Comparison of ENCODE assay signal across 8 mouse cellular contexts in the genomic region with DNA sequence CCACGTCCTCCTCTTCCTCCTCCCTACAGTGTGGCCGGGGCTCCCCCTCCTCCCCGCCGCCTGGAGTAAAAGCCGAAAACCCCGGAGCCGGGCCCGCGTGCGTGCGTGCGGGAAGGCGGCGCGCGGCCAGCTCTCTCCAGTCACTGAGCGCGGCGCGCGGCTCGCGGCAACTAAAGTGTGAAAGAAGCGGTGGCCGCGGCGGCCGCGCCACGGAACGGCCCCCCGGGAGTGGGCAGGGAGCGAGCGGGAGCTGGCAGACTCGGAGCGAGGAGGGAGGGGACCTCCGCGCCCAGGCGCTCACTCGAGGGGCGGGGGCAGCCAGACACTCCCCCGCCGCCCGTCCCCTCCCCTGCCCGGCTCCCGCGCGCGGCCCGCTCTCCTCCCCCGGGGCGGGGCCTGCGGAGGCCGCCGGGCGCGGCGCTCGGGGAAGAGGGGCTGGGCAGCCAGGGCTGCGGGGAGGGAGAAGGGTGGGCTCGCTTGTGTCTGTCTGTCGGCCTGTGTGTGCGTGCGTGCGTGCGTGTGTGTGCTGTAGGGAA. TPM values are rescaled to one million over a fixed set of nuclear protein-coding genes. Genes with fewer than 3 reads are reported as not detected.
DNase-seq lines count a peak whose midpoint lies in the region; ATAC-seq and TF ChIP-seq lines count a peak whose summit lies in the region.

A gene (minus strand): TSS at position 108 of the 536 bp plus-strand sequence.

- H3K4me1 ChIP-seq in cerebellum, adult 2 months (ENCODE audit: control insufficient read depth, insufficient read depth, low read length), result peaks cover 10% of the 10 kb centered on the region
- H3K4me1 ChIP-seq in hindbrain, embryonic 10.5 days (replicated peaks), result peaks cover 55% of the 10 kb centered on the region
- peaks cover 12% of the 10 kb centered on the region; the same call in 1 of the 2 replicates for H3K4me1 ChIP-seq in lung, postnatal 0 days (ENCODE audit: insufficient read depth, low read depth, low read length)

- no peaks in the 10 kb centered on the region for H3K27me3 ChIP-seq in cerebellum, adult 2 months (ENCODE audit: control insufficient read depth, insufficient read depth, low read length)
- H3K27me3 ChIP-seq in hindbrain, embryonic 10.5 days (ENCODE audit: insufficient read depth, poor library complexity, severe bottlenecking), result no peaks in the 10 kb centered on the region
- H3K27me3 ChIP-seq in lung, postnatal 0 days (replicated peaks; ENCODE audit: insufficient read depth, low read length), result no peaks in the 10 kb centered on the region

- peak within 1 kb of the TSS; percentile 98 for H3K4me2 ChIP-seq in lung, postnatal 0 days (replicated peaks; ENCODE audit: low read depth, low read length)

- WGBS in cerebellum, adult 2 months, result under 1% methylated on average over 56 of the region's 66 CpGs
- under 1% methylated on average over 60 of the region's 66 CpGs for WGBS in hindbrain, embryonic 10.5 days
- 2% methylated on average over 26 of the region's 66 CpGs for WGBS in lung, postnatal 0 days

- TF ChIP-seq CTCF in cerebellum, adult 2 months (IDR thresholded peaks at IDR 0.05; ENCODE audit: borderline replicate concordance, insufficient read depth, low read depth, low read length), result no peak
- TF ChIP-seq CTCF in lung, postnatal 0 days (IDR thresholded peaks at IDR 0.05), result no peak

- DNase-seq in MN1 (ENCODE audit: low spot score), result peak; percentile 91
- peak; percentile 88 to 91 for DNase-seq in cerebellum, adult 2 months
- DNase-seq in frontal cortex, adult 2 months (ENCODE audit: extremely low spot score in 1 of 2, low spot score in 1 of 2), result peak in 1 of 2 experiments; percentile 78
- peak; percentile 84 for DNase-seq in hindbrain, embryonic 10.5 days (ENCODE audit: low spot score)
- peak; percentile 85 to 89 for DNase-seq in layer of hippocampus, postnatal 14 days (ENCODE audit: low spot score in 2 of 2)
- DNase-seq in lung, postnatal 0 days (ENCODE audit: low spot score), result peak; percentile 94
- peak; percentile 67 for DNase-seq in ovary, postnatal 14 days (ENCODE audit: low spot score)
- peak; percentile 77 for DNase-seq in thymus, postnatal 0 days (ENCODE audit: low spot score)

- H3K36me3 ChIP-seq in hindbrain, embryonic 10.5 days, result no peaks in the 10 kb centered on the region
- no peaks in the 10 kb centered on the region for H3K36me3 ChIP-seq in lung, postnatal 0 days (ENCODE audit: insufficient read depth, low read length)

- peak; percentile 95 for ATAC-seq in lung, postnatal 0 days

- peak; percentile 69 for TF ChIP-seq POLR2A in cerebellum, adult 2 months (IDR thresholded peaks at IDR 0.05; ENCODE audit: borderline replicate concordance, insufficient read depth, low read length)

- no peak for TF ChIP-seq EP300 in lung, postnatal 0 days (IDR thresholded peaks at IDR 0.05)

- H3K4me3 ChIP-seq in cerebellum, adult 2 months (replicated peaks; ENCODE audit: insufficient read depth, low read depth, low read length), result peak within 1 kb of the TSS; percentile 62
- peak within 1 kb of the TSS; percentile 91 for H3K4me3 ChIP-seq in hindbrain, embryonic 10.5 days
- H3K4me3 ChIP-seq in lung, postnatal 0 days (ENCODE audit: low read depth, low read length), result peak within 1 kb of the TSS; percentile 63

- peak within 1 kb of the TSS; percentile 45 for H3K9ac ChIP-seq in lung, postnatal 0 days (replicated peaks; ENCODE audit: low read depth)

- H3K9me3 ChIP-seq in hindbrain, embryonic 10.5 days, result no peaks in the 10 kb centered on the region
- no peaks in the 10 kb centered on the region for H3K9me3 ChIP-seq in lung, postnatal 0 days (ENCODE audit: low read length)

- H3K27ac ChIP-seq in cerebellum, adult 2 months (ENCODE audit: insufficient read depth, low read length), result peak within 1 kb of the TSS; percentile 83
- H3K27ac ChIP-seq in hindbrain, embryonic 10.5 days, result peak within 1 kb of the TSS; percentile 99
- peak within 1 kb of the TSS; percentile 76 for H3K27ac ChIP-seq in lung, postnatal 0 days (ENCODE audit: low read length)

RNA-seq across cellular contexts. Expression of the gene that starts here (rescaled TPM):
- 27.9 and 29.8 TPM in 2 replicates for polyA plus RNA-seq in cerebellum, adult 2 months (2012; rRNA removed)
- 25.1 and 26.6 TPM in 2 replicates for polyA plus RNA-seq in frontal cortex, adult 2 months (2012; rRNA removed)
- 21.4 and 27.7 TPM in 2 replicates for polyA plus RNA-seq in hindbrain, embryonic 10.5 days (2016; fragmentation: Nextera tagmentation; extraction: Ambion mirVana)
- total RNA-seq in layer of hippocampus, postnatal 14 days (2021), result 10 to 100 TPM; 62.2 to 70.4 TPM
- polyA plus RNA-seq in lung, postnatal 0 days (2015; fragmentation: Nextera tagmentation; extraction: Ambion mirVana), result 14.1 and 16.6 TPM in 2 replicates
- 21.3 and 26.1 TPM in 2 replicates for polyA plus RNA-seq in thymus, postnatal 0 days (2015; fragmentation: Nextera tagmentation; extraction: Ambion mirVana)
